Mouse (Mus musculus) G1E (cell line): ENCODE measurements around the gene Mid1ip1. TPM values are rescaled to one million over a fixed set of nuclear protein-coding genes. Genes with fewer than 3 reads are reported as not detected.

Experiments
- ATAC-seq: 2 replicates; pipeline ENCODE4 v1.8.0; 2016; ENCODE audit warnings: mild to moderate bottlenecking; ENCODE audit not compliant: insufficient number of reproducible peaks, poor library complexity, low FRiP score, severe bottlenecking; ENCODE audit errors: extremely low read depth
- DNase-seq: peaks from one replicate; pipeline ENCODE4 v3.0.0; 2012; ENCODE audit warnings: low spot score
- H3K27me3 ChIP-seq: 2 replicates; pipeline ENCODE4 v1.6.1; 2012; ENCODE audit warnings: mild to moderate bottlenecking, low read length, inconsistent platforms; ENCODE audit not compliant: insufficient read depth
- H3K36me3 ChIP-seq: replicated peaks from 2 replicates; pipeline ENCODE3; 2012; ENCODE audit warnings: mild to moderate bottlenecking, inconsistent platforms
- H3K4me1 ChIP-seq: 2 replicates; pipeline ENCODE4 v1.6.1; 2012; ENCODE audit warnings: low read depth, low read length, inconsistent platforms, mixed read lengths; ENCODE audit not compliant: insufficient read depth
- H3K4me3 ChIP-seq: 2 replicates; pipeline ENCODE4 v1.5.1; 2012; ENCODE audit warnings: low read depth, mild to moderate bottlenecking, inconsistent platforms, low read length, moderate library complexity, mixed read lengths
- H3K9me3 ChIP-seq: replicated peaks from 2 replicates; pipeline ENCODE4 v1.6.1; 2012; ENCODE audit warnings: inconsistent platforms
- CTCF ChIP-seq: IDR thresholded peaks from 2 replicates; pipeline ENCODE4 v1.5.1; 2012; ENCODE audit warnings: low read depth, low read length, inconsistent platforms, mixed read lengths
- GATA1 ChIP-seq: IDR thresholded peaks from 2 replicates; pipeline ENCODE4 v1.6.1; 2012; ENCODE audit warnings: borderline replicate concordance, low read length, inconsistent platforms, mixed read lengths
- GATA2 ChIP-seq: IDR thresholded peaks from 2 replicates; pipeline ENCODE4 v1.6.1; 2012; ENCODE audit warnings: low read depth, low read length, inconsistent platforms, borderline replicate concordance
- POLR2AphosphoS5 ChIP-seq: IDR thresholded peaks from 2 replicates; pipeline ENCODE4 v1.6.1; 2012; ENCODE audit warnings: low read depth, low read length, inconsistent platforms; ENCODE audit not compliant: insufficient replicate concordance
- TAL1 ChIP-seq: conservative IDR thresholded peaks from 2 replicates; pipeline ENCODE4 v1.6.1; 2012; ENCODE audit warnings: low read depth, low read length, inconsistent platforms, mixed read lengths
- polyA plus RNA-seq: library from polyadenylated mRNA; stranded (reverse); fragments of >175 nt; gene quantifications from 2 replicates; pipeline ENCODE4 v1.2.3, GENCODE M21; 2012
- total RNA-seq, 2 experiments: library from RNA; stranded (forward) in 1 of 2; stranded (reverse) in 1 of 2; fragments of 200-1000 nt in 1 of 2; fragments of >200 nt in 1 of 2; fragmentation: Nextera tagmentation in 1 of 2; gene quantifications; 2 replicates each; pipeline ENCODE4 v1.2.3; 2014 to 2017

Mid1ip1 gene
- total and polyA plus RNA-seq, 3 experiments, result 14.3 to 59.2 (median 39.6) TPM

- TF ChIP-seq GATA1 (no peak), TAL1 (no peak), GATA2 (no peak), POLR2AphosphoS5 (no peak), CTCF (no peak)
- no peak for DNase-seq
These were observed 20.1 kb downstream of the Mid1ip1 start for GRCm38 (mm10) chrX:10734874-10735273.

GRCm38 (mm10) chrX:10758866-10759265 is 44.1 kb downstream of the Mid1ip1 start:
- H3K27me3 ChIP-seq, result no peaks in the 10 kb centered on the region
- ATAC-seq, result no peak

More at GRCm38 (mm10) chrX:10734874-10735273, 20.1 kb downstream of the Mid1ip1 start:
- ATAC-seq, result no peak
- peaks cover 3% of the 10 kb centered on the region; the same call in 1 of the 2 replicates for H3K4me1 ChIP-seq
- no peaks in the 10 kb centered on the region for H3K9me3 ChIP-seq
- H3K27me3 ChIP-seq, result no peaks in the 10 kb centered on the region
- no peak overlapping the region for H3K4me3 ChIP-seq
- no peaks in the 10 kb centered on the region for H3K36me3 ChIP-seq

GRCm38 (mm10) chrX:10763476-10764016 is 48.7 kb downstream of the Mid1ip1 start:
- Histone ChIP-seq H3K4me3 (no peak overlapping the region), H3K9me3 (no peaks in the 10 kb centered on the region), H3K27me3 (no peaks in the 10 kb centered on the region), H3K36me3 (no peaks in the 10 kb centered on the region), H3K4me1 (no peaks in the 10 kb centered on the region)
- no peak for TF ChIP-seq GATA1
- TF ChIP-seq CTCF, result no peak
- no peak for TF ChIP-seq GATA2
- TF ChIP-seq POLR2AphosphoS5, result no peak
- no peak for TF ChIP-seq TAL1
- no peak for DNase-seq
- ATAC-seq, result no peak

More at GRCm38 (mm10) chrX:10758866-10759265, 44.1 kb downstream of the Mid1ip1 start:
- DNase-seq, result no peak
- H3K4me3 ChIP-seq, result no peak overlapping the region
- no peaks in the 10 kb centered on the region for H3K4me1 ChIP-seq
- no peaks in the 10 kb centered on the region for H3K9me3 ChIP-seq
- no peaks in the 10 kb centered on the region for H3K36me3 ChIP-seq
- TF ChIP-seq TAL1, result no peak
- TF ChIP-seq CTCF, result no peak
- TF ChIP-seq GATA2, result no peak
- no peak for TF ChIP-seq POLR2AphosphoS5
- no peak for TF ChIP-seq GATA1

Other genes starting within 250 kb of the Mid1ip1 start
- gene Tspan7, start 229.9 kb upstream of the Mid1ip1 start, total RNA-seq (2014; fragmentation: Nextera tagmentation), result not detected in 2 replicates
- gene Tspan7, start 229.9 kb upstream of the Mid1ip1 start, total RNA-seq (2017), result under 0.01 TPM in 1 of 2 replicates, not detected in the other
- gene Tspan7, start 229.9 kb upstream of the Mid1ip1 start, polyA plus RNA-seq, result not detected in 2 replicates